Mouse (Mus musculus) fat pad, adult 2 months (tissue): ENCODE results near the gene Glmp.
"Not testable (repeated sequence)": the region's sequence is repeated elsewhere in the genome, so short reads cannot be mapped to it uniquely, and the experiment has no call there.

Experiments used
- DNase-seq: peaks from one replicate; pipeline ENCODE4 v3.0.0-alpha.2; 2011; ENCODE audit warnings: low read depth, low spot score; ENCODE audit errors: extremely low read depth

Glmp gene

GRCm38 (mm10) chr3:88375750-88376626 lies 51.2 kb downstream of the Glmp start:
- DNase-seq: not testable (repeated sequence)

GRCm38 (mm10) chr3:88376644-88377043 lies 51.8 kb downstream of the Glmp start:
- not testable (repeated sequence) for DNase-seq

- not testable (repeated sequence) for DNase-seq
These were observed 53.8 kb downstream of the Glmp start, which contains the start of gene Bglap2 for GRCm38 (mm10) chr3:88378599-88378998. TSS of gene Bglap2 (minus strand) at chr3:88378699.
